Mouse (Mus musculus): Measurements from ENCODE around the gene Cisd1.
A peak's percentile ranks its signal among the peaks of the same experiment; 100 is the strongest.

Cisd1 gene

GRCm38 (mm10) chr10:71348637-71349280 is 4.0 kb upstream of the Cisd1 start:
- DNase-seq (ENCODE audit: low spot score), result peak; percentile 7

- DNase-seq (ENCODE audit: low spot score), result peak; percentile 33
Measured at GRCm38 (mm10) chr10:71347964-71348636, 3.3 kb upstream of the Cisd1 start.

- peak; percentile 100 for DNase-seq (ENCODE audit: low spot score)
Measured at GRCm38 (mm10) chr10:71347509-71347949, 2.8 kb upstream of the Cisd1 start, which contains the start of gene Ipmk. Gene Ipmk, plus strand, starts transcription at chr10:71347763.

GRCm38 (mm10) chr10:71346722-71347508 is 2.2 kb upstream of the Cisd1 start:
- no peak for DNase-seq (ENCODE audit: low spot score)

- no peak for DNase-seq (ENCODE audit: low spot score)
Measured at GRCm38 (mm10) chr10:71346106-71346505, 1.4 kb upstream of the Cisd1 start.

- DNase-seq (ENCODE audit: low spot score), result no peak
Measured at GRCm38 (mm10) chr10:71343567-71344265, 1.0 kb downstream of the Cisd1 start.

GRCm38 (mm10) chr10:71343130-71343529 is 1.6 kb downstream of the Cisd1 start:
- DNase-seq (ENCODE audit: low spot score), result no peak

GRCm38 (mm10) chr10:71342030-71342805 is 2.5 kb downstream of the Cisd1 start:
- DNase-seq (ENCODE audit: low spot score), result no peak

- DNase-seq (ENCODE audit: low spot score), result no peak
Measured at GRCm38 (mm10) chr10:71341290-71341689, 3.5 kb downstream of the Cisd1 start.

- DNase-seq (ENCODE audit: low spot score), result no peak
Measured at GRCm38 (mm10) chr10:71340195-71340594, 4.6 kb downstream of the Cisd1 start.

- no peak for DNase-seq (ENCODE audit: low spot score)
Measured at GRCm38 (mm10) chr10:71339463-71339862, 5.3 kb downstream of the Cisd1 start.

- DNase-seq (ENCODE audit: low spot score), result no peak
Measured at GRCm38 (mm10) chr10:71338156-71338905, 6.4 kb downstream of the Cisd1 start.

- no peak for DNase-seq (ENCODE audit: low spot score)
Measured at GRCm38 (mm10) chr10:71337733-71338132, 7.0 kb downstream of the Cisd1 start.

GRCm38 (mm10) chr10:71332859-71333258 is 11.9 kb downstream of the Cisd1 start:
- DNase-seq (ENCODE audit: low spot score), result no peak

- DNase-seq (ENCODE audit: low spot score), result no peak
Measured at GRCm38 (mm10) chr10:71332376-71332775, 12.4 kb downstream of the Cisd1 start.

GRCm38 (mm10) chr10:71331908-71332307 is 12.8 kb downstream of the Cisd1 start:
- DNase-seq (ENCODE audit: low spot score), result no peak

- DNase-seq (ENCODE audit: low spot score), result no peak
Measured at GRCm38 (mm10) chr10:71330070-71330469, 14.7 kb downstream of the Cisd1 start.

GRCm38 (mm10) chr10:71329295-71329694 is 15.5 kb downstream of the Cisd1 start:
- DNase-seq (ENCODE audit: low spot score), result no peak

- DNase-seq (ENCODE audit: low spot score), result no peak
Measured at GRCm38 (mm10) chr10:71328870-71329269, 15.9 kb downstream of the Cisd1 start.

GRCm38 (mm10) chr10:71328382-71328781 is 16.4 kb downstream of the Cisd1 start:
- DNase-seq (ENCODE audit: low spot score), result no peak

GRCm38 (mm10) chr10:71327386-71327785 is 17.4 kb downstream of the Cisd1 start:
- no peak for DNase-seq (ENCODE audit: low spot score)
